Mouse (Mus musculus): ENCODE results near the gene Cyfip1. TPM values are rescaled to one million over a fixed set of nuclear protein-coding genes. Genes with fewer than 3 reads are reported as not detected.

Gene Cyfip1
- total and polyA plus RNA-seq, 2 experiments from 2014 or later = 41.5 to 48.5 TPM

- ATAC-seq (no peak), DNase-seq (ENCODE audit: low spot score) (peak; percentile 28)
- peaks cover 50% of the 10 kb centered on the region for H3K36me3 ChIP-seq (ENCODE audit: insufficient read depth, low read length)
- peak; percentile 56 for TF ChIP-seq CTCF (IDR thresholded peaks at IDR 0.05; ENCODE audit: low read depth)
- H3K27me3 ChIP-seq (ENCODE audit: insufficient read depth, low read length) = no peaks in the 10 kb centered on the region
- H3K9ac ChIP-seq (replicated peaks; ENCODE audit: low read length) = no peak overlapping the region
- no peak overlapping the region for H3K27ac ChIP-seq
- 80% methylated on average over 5 of the region's 5 CpGs for WGBS
- no peaks in the 10 kb centered on the region for H3K9me3 ChIP-seq (ENCODE audit: low read length)
- H3K4me3 ChIP-seq (ENCODE audit: low read length) = no peak overlapping the region
- H3K4me2 ChIP-seq (ENCODE audit: low read depth, low read length) = no peak overlapping the region
- no peaks in the 10 kb centered on the region for H3K4me1 ChIP-seq (ENCODE audit: insufficient read depth, low read length)
These were observed 17.1 kb upstream of the Cyfip1 start for GRCm38 (mm10) chr7:55824468-55824867.

- Histone ChIP-seq H3K36me3 (ENCODE audit: insufficient read depth, low read length) (peaks cover 38% of the 10 kb centered on the region), H3K9ac (replicated peaks; ENCODE audit: low read length) (no peak overlapping the region), H3K27ac (no peak overlapping the region), H3K27me3 (ENCODE audit: insufficient read depth, low read length) (no peaks in the 10 kb centered on the region), H3K4me2 (ENCODE audit: low read depth, low read length) (no peak overlapping the region), H3K9me3 (ENCODE audit: low read length) (no peaks in the 10 kb centered on the region), H3K4me3 (ENCODE audit: low read length) (no peak overlapping the region), H3K4me1 (ENCODE audit: insufficient read depth, low read length) (no peaks in the 10 kb centered on the region)
- DNase-seq (ENCODE audit: low spot score) (no peak), ATAC-seq (no peak)
- WGBS = 89% methylated on average over 9 of the region's 9 CpGs
- TF ChIP-seq CTCF (IDR thresholded peaks at IDR 0.05; ENCODE audit: low read depth) = no peak
These were observed 14.0 kb upstream of the Cyfip1 start for GRCm38 (mm10) chr7:55827551-55827950.

- Histone ChIP-seq H3K9ac (replicated peaks; ENCODE audit: low read length) (no peak overlapping the region), H3K27me3 (ENCODE audit: insufficient read depth, low read length) (no peaks in the 10 kb centered on the region), H3K4me3 (ENCODE audit: low read length) (no peak overlapping the region), H3K4me1 (ENCODE audit: insufficient read depth, low read length) (peaks cover 5% of the 10 kb centered on the region; the same call in 1 of the 2 replicates), H3K4me2 (ENCODE audit: low read depth, low read length) (no peak overlapping the region), H3K27ac (no peak overlapping the region), H3K9me3 (ENCODE audit: low read length) (no peaks in the 10 kb centered on the region), H3K36me3 (ENCODE audit: insufficient read depth, low read length) (no peaks in the 10 kb centered on the region)
- TF ChIP-seq CTCF (IDR thresholded peaks at IDR 0.05; ENCODE audit: low read depth) = no peak
- no peak for ATAC-seq
- DNase-seq (ENCODE audit: low spot score) = no peak
- WGBS = 87% methylated on average over 4 of the region's 4 CpGs
These were observed 4.7 kb upstream of the Cyfip1 start for GRCm38 (mm10) chr7:55836877-55837276.

- Histone ChIP-seq H3K4me2 (ENCODE audit: low read depth, low read length) (peak overlapping the region; percentile 75), H3K4me1 (ENCODE audit: insufficient read depth, low read length) (peaks cover 10% of the 10 kb centered on the region), H3K9me3 (ENCODE audit: low read length) (no peaks in the 10 kb centered on the region), H3K4me3 (ENCODE audit: low read length) (peak overlapping the region; percentile 99), H3K27ac (peak overlapping the region; percentile 98), H3K9ac (replicated peaks; ENCODE audit: low read length) (peak overlapping the region; percentile 91), H3K27me3 (ENCODE audit: insufficient read depth, low read length) (no peaks in the 10 kb centered on the region), H3K36me3 (ENCODE audit: insufficient read depth, low read length) (no peaks in the 10 kb centered on the region)
- TF ChIP-seq CTCF (IDR thresholded peaks at IDR 0.05; ENCODE audit: low read depth) = peak; percentile 26; the same call in 1 of the 2 replicates
- ATAC-seq (peak; percentile 94), DNase-seq (ENCODE audit: low spot score) (peak; percentile 84)
- under 1% methylated on average over 41 of the region's 47 CpGs for WGBS
These were observed 495 bp downstream of the Cyfip1 start for GRCm38 (mm10) chr7:55841977-55842503.

- Histone ChIP-seq H3K27ac (peak overlapping the region; percentile 98), H3K36me3 (ENCODE audit: insufficient read depth, low read length) (no peaks in the 10 kb centered on the region), H3K4me2 (ENCODE audit: low read depth, low read length) (peak overlapping the region; percentile 75), H3K9ac (replicated peaks; ENCODE audit: low read length) (peak overlapping the region; percentile 91), H3K9me3 (ENCODE audit: low read length) (no peaks in the 10 kb centered on the region), H3K4me3 (ENCODE audit: low read length) (peak overlapping the region; percentile 99), H3K27me3 (ENCODE audit: insufficient read depth, low read length) (no peaks in the 10 kb centered on the region), H3K4me1 (ENCODE audit: insufficient read depth, low read length) (peaks cover 10% of the 10 kb centered on the region)
- DNase-seq (ENCODE audit: low spot score) (peak; percentile 53), ATAC-seq (peak; percentile 71)
- no peak for TF ChIP-seq CTCF (IDR thresholded peaks at IDR 0.05; ENCODE audit: low read depth)
- under 1% methylated on average over 40 of the region's 40 CpGs for WGBS
These were observed 1.1 kb downstream of the Cyfip1 start for GRCm38 (mm10) chr7:55842504-55843152.

GRCm38 (mm10) chr7:55846606-55847312 is 5.2 kb downstream of the Cyfip1 start:
- DNase-seq (ENCODE audit: low spot score) = no peak

More at GRCm38 (mm10) chr7:55846606-55847312, 5.2 kb downstream of the Cyfip1 start:
- no peak overlapping the region for H3K9ac ChIP-seq (replicated peaks; ENCODE audit: low read length)
- peaks cover 13% of the 10 kb centered on the region for H3K4me1 ChIP-seq (ENCODE audit: insufficient read depth, low read length)
- no peaks in the 10 kb centered on the region for H3K9me3 ChIP-seq (ENCODE audit: low read length)
- H3K4me2 ChIP-seq (ENCODE audit: low read depth, low read length) = no peak overlapping the region
- H3K4me3 ChIP-seq (ENCODE audit: low read length) = no peak overlapping the region
- TF ChIP-seq CTCF (IDR thresholded peaks at IDR 0.05; ENCODE audit: low read depth) = no peak
- H3K36me3 ChIP-seq (ENCODE audit: insufficient read depth, low read length) = no peaks in the 10 kb centered on the region
- no peak overlapping the region for H3K27ac ChIP-seq
- WGBS = 59% methylated on average over 9 of the region's 9 CpGs
- no peaks in the 10 kb centered on the region for H3K27me3 ChIP-seq (ENCODE audit: insufficient read depth, low read length)
- no peak for ATAC-seq

Measured in hindbrain, postnatal 0 days (tissue).